Mouse (Mus musculus) adrenal gland, postnatal 4 days (tissue): ENCODE measurements around the gene Pmm2. TPM values are rescaled to one million over a fixed set of nuclear protein-coding genes. Genes with fewer than 3 reads are reported as not detected.

Experiments used
- DNase-seq, 2 experiments: peaks; one replicate each; pipeline ENCODE4 v3.0.0; 2021 to 2022; ENCODE audit warnings: low spot score in 2 of 2, mixed read lengths in 2 of 2
- total RNA-seq, 2 experiments: library from RNA; stranded (reverse); gene quantifications; 2 replicates each; pipeline ENCODE4 v1.2.3; 2021

The Pmm2 gene
- total RNA-seq, 2 experiments from 2014 or later = 78.2 to 82.1 TPM

DNA sequence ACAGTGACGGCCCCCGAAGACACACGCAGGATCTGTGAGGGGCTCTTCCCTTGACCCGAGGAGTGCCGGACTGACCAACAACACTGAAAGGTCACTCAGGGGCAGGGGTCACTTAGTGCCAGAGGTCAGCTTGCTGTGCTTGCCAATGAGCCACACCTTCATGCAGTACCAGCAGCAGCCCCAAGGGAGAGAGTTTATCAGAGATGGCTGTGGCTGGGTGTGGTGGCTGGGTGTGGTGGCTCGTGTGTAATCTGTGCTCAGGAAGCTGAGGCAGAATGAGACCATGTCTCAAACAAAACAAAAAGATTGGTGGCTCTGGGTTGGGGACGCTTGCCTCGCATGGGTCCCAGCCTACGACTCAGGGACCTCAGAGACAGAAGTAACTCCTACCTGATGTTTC lies 18.1 kb downstream of the Pmm2 start:
- no peak for DNase-seq

GRCm38 (mm10) chr16:8656256-8656655 lies 18.8 kb downstream of the Pmm2 start:
- no peak for DNase-seq

DNA sequence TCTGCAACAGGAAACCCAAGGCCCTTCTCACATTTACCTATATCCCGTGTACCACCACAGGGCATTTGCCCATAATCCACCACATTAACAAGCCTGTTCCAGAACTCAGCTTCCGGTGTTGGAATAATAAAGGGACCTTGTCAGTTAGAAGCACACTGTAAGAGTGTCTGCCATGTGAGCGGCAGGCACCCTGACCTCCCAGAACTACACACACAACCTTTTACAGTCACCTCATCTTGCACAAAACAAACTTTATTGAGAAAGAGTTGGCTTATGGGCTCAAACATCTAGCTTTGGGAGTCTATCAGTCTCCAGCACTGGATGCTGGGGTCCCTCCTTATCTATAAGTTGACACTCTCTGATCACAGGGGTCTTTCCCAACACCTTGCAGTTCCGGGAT lies 20.9 kb downstream of the Pmm2 start:
- no peak for DNase-seq

GRCm38 (mm10) chr16:8658764-8659163 lies 21.3 kb downstream of the Pmm2 start:
- no peak for DNase-seq

- no peak for DNase-seq
These were observed 25.5 kb downstream of the Pmm2 start for GRCm38 (mm10) chr16:8663022-8663421.

DNA sequence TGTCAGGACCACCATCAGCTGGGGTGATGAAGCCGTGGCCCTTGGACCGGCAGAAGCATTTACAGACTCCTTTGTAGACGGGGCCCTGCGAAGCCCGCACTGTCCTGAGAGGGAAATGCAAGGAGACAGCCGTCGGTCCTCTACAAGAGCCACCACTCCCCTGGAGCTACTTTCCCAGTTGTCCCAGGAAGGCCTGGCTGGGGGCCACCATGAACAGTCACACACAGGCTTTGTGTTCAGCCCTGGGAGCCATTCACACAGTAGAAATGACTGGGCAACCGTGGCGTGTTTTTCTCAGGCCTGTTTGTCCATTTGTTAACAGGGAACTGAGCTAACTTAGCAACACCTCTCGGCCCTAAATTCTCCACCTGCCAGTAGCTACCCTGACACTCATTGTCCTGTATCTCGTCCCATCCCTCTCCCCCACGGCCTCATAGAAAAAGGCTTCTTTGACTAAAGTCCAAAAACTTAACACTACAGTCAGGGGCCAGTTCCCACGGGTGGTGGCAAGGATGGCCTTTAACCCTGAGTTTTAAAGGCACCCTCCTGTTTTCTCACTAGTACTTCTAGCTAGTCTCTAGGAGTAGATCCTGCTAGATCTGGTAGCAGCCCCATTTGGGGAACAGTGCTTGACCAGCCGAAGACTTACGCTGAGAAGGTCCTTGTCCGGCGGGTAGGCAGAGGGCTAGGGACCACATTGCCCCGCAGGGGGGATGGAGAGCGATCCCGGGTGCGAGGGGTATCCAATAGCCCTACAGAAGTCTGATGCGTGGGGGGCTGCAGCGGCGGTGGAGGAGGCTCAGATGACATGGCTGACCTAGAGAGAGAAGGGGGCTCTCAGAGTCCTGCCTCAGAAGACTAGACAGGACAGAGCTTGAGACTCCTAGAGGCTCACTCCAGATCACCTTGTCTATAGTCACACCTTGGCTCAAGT lies 26.4 kb downstream of the Pmm2 start:
- DNase-seq = no peak

- no peak for DNase-seq
These were observed 27.9 kb downstream of the Pmm2 start for GRCm38 (mm10) chr16:8665367-8665766.

- DNase-seq = no peak
These were observed 29.0 kb downstream of the Pmm2 start for GRCm38 (mm10) chr16:8666452-8666851.

GRCm38 (mm10) chr16:8667261-8667660 lies 29.8 kb downstream of the Pmm2 start:
- no peak for DNase-seq

- DNase-seq = no peak
These were observed 30.3 kb downstream of the Pmm2 start for GRCm38 (mm10) chr16:8667814-8668213.

GRCm38 (mm10) chr16:8668386-8668785 lies 30.9 kb downstream of the Pmm2 start:
- DNase-seq = no peak

GRCm38 (mm10) chr16:8669432-8669831 lies 32.0 kb downstream of the Pmm2 start:
- DNase-seq = no peak

- DNase-seq = no peak
These were observed 32.9 kb downstream of the Pmm2 start for GRCm38 (mm10) chr16:8670041-8671035.

GRCm38 (mm10) chr16:8671551-8672349 lies 34.3 kb downstream of the Pmm2 start, which contains the start of gene Carhsp1:
Carhsp1 (minus strand) TSS chr16:8672155.
- peak; percentile 85 to 90 for DNase-seq

- DNase-seq = no peak
These were observed 34.8 kb downstream of the Pmm2 start for GRCm38 (mm10) chr16:8672350-8672687.

DNA sequence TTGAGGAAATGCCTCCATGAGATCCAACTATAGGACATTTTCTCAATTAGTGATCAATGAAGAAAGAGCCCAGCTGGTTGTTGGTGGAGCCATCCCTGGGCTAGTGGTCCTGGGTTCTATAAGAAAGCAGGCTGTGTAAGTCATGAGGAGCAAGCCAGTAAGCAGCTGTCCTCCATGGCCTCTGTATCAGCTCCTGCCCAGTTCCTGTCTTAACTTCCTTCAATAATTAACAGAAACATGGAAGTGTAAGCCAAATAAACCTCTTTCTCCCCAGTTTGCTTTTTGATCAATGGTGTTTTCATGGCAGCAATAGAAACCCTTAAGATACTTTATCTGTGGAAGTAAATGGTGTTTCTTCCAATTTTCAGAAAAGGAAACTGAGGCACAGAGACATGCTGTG lies 35.3 kb downstream of the Pmm2 start:
- DNase-seq = no peak

GRCm38 (mm10) chr16:8673343-8673742 lies 35.9 kb downstream of the Pmm2 start:
- no peak for DNase-seq

DNA sequence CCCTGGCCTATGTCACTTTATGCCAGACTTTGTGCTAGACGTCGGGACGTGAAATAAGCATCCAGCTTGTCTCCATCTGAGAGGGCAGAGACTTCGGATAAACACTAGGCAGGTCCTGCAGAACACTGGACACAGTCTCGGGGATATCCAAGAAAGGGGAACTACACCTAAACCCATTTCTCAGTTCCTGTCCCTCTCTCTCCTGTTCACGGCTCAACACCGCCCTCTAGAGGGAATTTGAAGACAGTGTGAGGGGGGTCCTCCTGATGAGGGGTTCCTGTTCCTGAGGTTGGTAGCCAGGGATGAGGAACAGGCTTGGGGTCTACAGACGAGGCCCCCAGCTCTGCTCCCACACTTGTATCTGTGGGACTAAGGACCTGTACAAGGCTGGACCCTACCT lies 36.7 kb downstream of the Pmm2 start:
- no peak for DNase-seq

DNA sequence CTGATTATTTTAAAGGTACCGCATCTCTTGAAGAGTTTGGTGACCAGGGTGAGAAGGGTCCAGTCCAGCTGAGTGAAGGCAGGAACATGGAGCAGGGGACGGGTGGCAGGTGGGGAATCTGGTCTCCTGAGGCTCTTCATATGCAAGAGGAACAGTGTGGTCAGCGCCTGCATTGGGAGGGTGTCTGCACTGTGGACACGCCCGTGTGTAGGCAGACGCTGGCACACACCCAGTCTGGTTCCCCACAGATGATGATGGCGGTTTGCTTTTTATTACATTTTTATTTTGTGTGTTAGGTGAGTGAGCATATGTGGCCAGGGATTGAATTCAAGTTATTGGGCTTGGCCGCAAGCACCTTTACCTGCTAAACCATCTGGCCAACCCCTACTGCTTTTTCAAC lies 38.1 kb downstream of the Pmm2 start:
- no peak for DNase-seq

GRCm38 (mm10) chr16:8676228-8676627 lies 38.8 kb downstream of the Pmm2 start:
- DNase-seq = no peak

- no peak for DNase-seq
These were observed 39.3 kb downstream of the Pmm2 start for GRCm38 (mm10) chr16:8676800-8677199.
